Mouse (Mus musculus): ENCODE measurements around the gene Prss23.

DNA sequence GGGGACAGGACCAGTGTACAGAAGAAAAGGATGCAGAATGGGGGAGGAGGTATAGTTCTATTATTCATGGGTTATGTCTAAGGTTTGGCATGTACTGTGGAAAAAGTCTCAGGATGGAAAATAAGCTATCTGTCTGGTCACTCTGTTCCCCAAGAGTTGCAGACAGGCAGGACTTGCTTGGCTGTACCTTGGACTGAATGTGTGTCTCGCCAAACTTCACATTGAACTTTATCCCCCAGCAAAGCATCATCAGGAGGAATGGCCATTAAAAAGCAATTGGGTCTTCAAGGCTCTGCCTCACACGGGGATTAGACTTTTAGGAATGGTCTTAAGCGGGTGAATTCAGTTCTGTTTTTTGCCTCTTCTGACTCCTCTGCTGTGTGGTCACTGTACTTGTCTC, 63.7 kb downstream of the Prss23 start:
- no peak for TF ChIP-seq CTCF (IDR thresholded peaks at IDR 0.05)
- TF ChIP-seq EP300 (IDR thresholded peaks at IDR 0.05) = no peak
